Mouse (Mus musculus): Measurements from ENCODE around the gene Sorl1.
A peak's percentile ranks its signal among the peaks of the same experiment; 100 is the strongest.

Sorl1 gene

GRCm38 (mm10) chr9:42123713-42124576 is at the start of gene Sorl1:
Sorl1 (minus strand) TSS chr9:42124297.
- peak; percentile 77 for DNase-seq

GRCm38 (mm10) chr9:42173781-42174180 is 49.7 kb upstream of the Sorl1 start:
- no peak for DNase-seq

GRCm38 (mm10) chr9:42169491-42169890 is 45.4 kb upstream of the Sorl1 start:
- no peak for DNase-seq

- DNase-seq: no peak
Observed at GRCm38 (mm10) chr9:42169025-42169424, 44.9 kb upstream of the Sorl1 start.

GRCm38 (mm10) chr9:42164930-42165329 is 40.8 kb upstream of the Sorl1 start:
- peak; percentile 15 for DNase-seq

- no peak for DNase-seq
Observed at GRCm38 (mm10) chr9:42163011-42163410, 38.9 kb upstream of the Sorl1 start.

GRCm38 (mm10) chr9:42159376-42159775 is 35.3 kb upstream of the Sorl1 start:
- DNase-seq: no peak

GRCm38 (mm10) chr9:42158652-42159051 is 34.6 kb upstream of the Sorl1 start:
- no peak for DNase-seq

- DNase-seq: no peak
Observed at GRCm38 (mm10) chr9:42157981-42158380, 33.9 kb upstream of the Sorl1 start.

- no peak for DNase-seq
Observed at GRCm38 (mm10) chr9:42156566-42156965, 32.5 kb upstream of the Sorl1 start.

GRCm38 (mm10) chr9:42154682-42155081 is 30.6 kb upstream of the Sorl1 start:
- no peak for DNase-seq

- no peak for DNase-seq
Observed at GRCm38 (mm10) chr9:42148816-42149215, 24.7 kb upstream of the Sorl1 start.

- DNase-seq: no peak
Observed at GRCm38 (mm10) chr9:42148036-42148435, 23.9 kb upstream of the Sorl1 start.

GRCm38 (mm10) chr9:42146463-42146862 is 22.4 kb upstream of the Sorl1 start:
- DNase-seq: peak; percentile 41

GRCm38 (mm10) chr9:42141549-42142210 is 17.6 kb upstream of the Sorl1 start:
- peak; percentile 55 for DNase-seq

- DNase-seq: no peak
Observed at GRCm38 (mm10) chr9:42138248-42138858, 14.3 kb upstream of the Sorl1 start.

- no peak for DNase-seq
Observed at GRCm38 (mm10) chr9:42137578-42137977, 13.5 kb upstream of the Sorl1 start.

GRCm38 (mm10) chr9:42130793-42131760 is 7.0 kb upstream of the Sorl1 start:
- DNase-seq: no peak

- DNase-seq: peak; percentile 51
Observed at GRCm38 (mm10) chr9:42127983-42128382, 3.9 kb upstream of the Sorl1 start.

GRCm38 (mm10) chr9:42125262-42125982 is 1.3 kb upstream of the Sorl1 start:
- no peak for DNase-seq

GRCm38 (mm10) chr9:42123204-42123603 is 893 bp downstream of the Sorl1 start:
- DNase-seq: no peak

- peak; percentile 39 for DNase-seq
Observed at GRCm38 (mm10) chr9:42122441-42122840, 1.7 kb downstream of the Sorl1 start.
